Comparison of ENCODE assay signal across 19 mouse cellular contexts in the genomic region with DNA sequence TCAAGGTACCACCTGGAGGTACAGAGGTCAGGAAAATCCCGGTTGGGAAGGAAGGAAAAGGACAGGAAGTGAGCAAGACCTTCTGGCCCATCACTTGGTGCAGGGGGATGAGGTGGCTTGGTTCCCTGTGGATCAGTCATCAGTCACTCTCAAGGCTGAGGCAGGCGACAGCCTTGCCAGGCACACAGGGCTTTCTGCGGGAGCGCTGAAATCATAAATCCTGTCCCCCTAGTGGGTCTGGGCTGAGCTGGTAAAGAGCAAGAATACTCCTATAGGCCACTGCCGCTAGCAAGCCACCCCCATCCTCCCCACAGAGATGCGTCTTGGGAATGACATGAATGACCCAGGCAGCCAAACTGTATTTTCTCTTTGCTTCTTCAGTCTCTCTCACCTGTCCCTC.
DNase-seq lines count a peak whose midpoint lies in the region; ATAC-seq lines count a peak whose summit lies in the region.
"Had no signal": no experiment of that assay in that cellular context is flagged by ENCODE, and none has a peak within 500 bp of the region (broad histone marks: within the 10 kb centered on the region; RNA-seq: fewer than 3 reads in every experiment).

No protein-coding gene starts in this region.

- peaks cover 4% of the 10 kb centered on the region; the same call in 1 of the 2 replicates for H3K36me3 ChIP-seq in forebrain, embryonic 10.5 days (replicated peaks)
- no peaks in the 10 kb centered on the region for H3K36me3 ChIP-seq in forebrain, embryonic 14.5 days (ENCODE audit: control insufficient read depth, insufficient read depth, low read length)
- H3K36me3 ChIP-seq in embryonic facial prominence, embryonic 13.5 days, result no peaks in the 10 kb centered on the region
- H3K36me3 ChIP-seq: embryonic facial prominence, embryonic 15.5 days; heart, embryonic 12.5 days had no signal

- peaks cover 9% of the 10 kb centered on the region; the same call in 1 of the 2 replicates for H3K9me3 ChIP-seq in forebrain, embryonic 10.5 days
- no peaks in the 10 kb centered on the region for H3K9me3 ChIP-seq in forebrain, embryonic 14.5 days (replicated peaks; ENCODE audit: control insufficient read depth, low read length)
- no peaks in the 10 kb centered on the region for H3K9me3 ChIP-seq in embryonic facial prominence, embryonic 13.5 days
- H3K9me3 ChIP-seq: embryonic facial prominence, embryonic 15.5 days; heart, embryonic 12.5 days had no signal

- H3K27me3 ChIP-seq in forebrain, embryonic 10.5 days (ENCODE audit: poor library complexity, severe bottlenecking), result no peaks in the 10 kb centered on the region
- no peaks in the 10 kb centered on the region for H3K27me3 ChIP-seq in forebrain, embryonic 14.5 days (replicated peaks; ENCODE audit: control insufficient read depth, insufficient read depth, low read length)
- H3K27me3 ChIP-seq in embryonic facial prominence, embryonic 13.5 days, result no peaks in the 10 kb centered on the region
- H3K27me3 ChIP-seq: embryonic facial prominence, embryonic 15.5 days; heart, embryonic 12.5 days had no signal

- no peak for DNase-seq in forebrain, embryonic 10.5 days (ENCODE audit: extremely low spot score, low spot score)
- DNase-seq in forebrain, embryonic 14.5 days (ENCODE audit: low spot score), result no peak
- peak; percentile 54 for DNase-seq in adrenal gland, adult 8-10 months
- DNase-seq in neural tube, embryonic 10.5 days (ENCODE audit: extremely low spot score, low spot score), result peak; percentile 34
- DNase-seq in layer of hippocampus, adult 9-10 months (ENCODE audit: low spot score), result no peak
- no peak for DNase-seq in left cerebral cortex, adult 11 months (ENCODE audit: low spot score)
- DNase-seq in urinary bladder, postnatal 4 days (ENCODE audit: low spot score in 2 of 2), result no peak
- DNase-seq: B cell, adult 2 months; cerebellum, adult 2 months; gastrocnemius, postnatal 14 days; heart, postnatal 4 days; kidney, adult 8-10 months; thymus, postnatal 14 days had no signal

- peak overlapping the region; percentile 80 for H3K27ac ChIP-seq in forebrain, embryonic 10.5 days
- H3K27ac ChIP-seq in forebrain, embryonic 14.5 days (ENCODE audit: low read depth, low read length), result no peak overlapping the region
- peak overlapping the region; percentile 34; the same call in 1 of the 2 replicates for H3K27ac ChIP-seq in embryonic facial prominence, embryonic 13.5 days
- H3K27ac ChIP-seq: embryonic facial prominence, embryonic 15.5 days had no signal

- WGBS in forebrain, embryonic 10.5 days, result 64% methylated on average over 6 of the region's 6 CpGs
- WGBS in forebrain, embryonic 14.5 days, result 51% methylated on average over 6 of the region's 6 CpGs
- WGBS in embryonic facial prominence, embryonic 13.5 days, result 70% methylated on average over 6 of the region's 6 CpGs

- no peak overlapping the region for H3K9ac ChIP-seq in forebrain, embryonic 14.5 days (ENCODE audit: low read length)
- H3K9ac ChIP-seq in embryonic facial prominence, embryonic 13.5 days, result no peak overlapping the region
- H3K9ac ChIP-seq: embryonic facial prominence, embryonic 15.5 days; heart, embryonic 12.5 days had no signal

- no peak for ATAC-seq in forebrain, embryonic 14.5 days
- no peak for ATAC-seq in embryonic facial prominence, embryonic 13.5 days (ENCODE audit: insufficient number of reproducible peaks, insufficient read depth, low FRiP score, low TSS enrichment, low read depth)
- ATAC-seq: lung, postnatal 0 days had no signal

- H3K4me2 ChIP-seq in forebrain, embryonic 14.5 days (ENCODE audit: low read length), result no peak overlapping the region
- no peak overlapping the region for H3K4me2 ChIP-seq in embryonic facial prominence, embryonic 13.5 days
- H3K4me2 ChIP-seq: embryonic facial prominence, embryonic 15.5 days; heart, embryonic 12.5 days; liver, embryonic 11.5 days; midbrain, embryonic 11.5 days had no signal

- H3K4me1 ChIP-seq in forebrain, embryonic 10.5 days, result peaks cover 53% of the 10 kb centered on the region
- peaks cover 19% of the 10 kb centered on the region for H3K4me1 ChIP-seq in forebrain, embryonic 14.5 days (ENCODE audit: control insufficient read depth, insufficient read depth, low read length)
- peaks cover 23% of the 10 kb centered on the region for H3K4me1 ChIP-seq in embryonic facial prominence, embryonic 13.5 days

- H3K4me3 ChIP-seq in forebrain, embryonic 10.5 days, result no peak overlapping the region
- H3K4me3 ChIP-seq in forebrain, embryonic 14.5 days (ENCODE audit: low read depth, low read length), result no peak overlapping the region
- H3K4me3 ChIP-seq in embryonic facial prominence, embryonic 13.5 days, result no peak overlapping the region
- H3K4me3 ChIP-seq: embryonic facial prominence, embryonic 15.5 days; heart, embryonic 12.5 days had no signal

Comparison
In these comparisons a context has a peak if more than half of its experiments do, and no peak if none do; other contexts are left out.
1. DNase-seq: peak in adrenal gland, adult 8-10 months (single experiment) and neural tube, embryonic 10.5 days (single experiment); none in forebrain, embryonic 10.5 days (single experiment), forebrain, embryonic 14.5 days (single experiment), layer of hippocampus, adult 9-10 months (single experiment), left cerebral cortex, adult 11 months (single experiment) and urinary bladder, postnatal 4 days (0 of 2).